Mouse (Mus musculus) liver, embryonic 14.5 days (tissue): ENCODE data around the gene Lsr. TPM values are rescaled to one million over a fixed set of nuclear protein-coding genes. Genes with fewer than 3 reads are reported as not detected.
"Not testable (repeated sequence)": the region's sequence is repeated elsewhere in the genome, so short reads cannot be mapped to it uniquely, and the experiment has no call there.

Source experiments
- ATAC-seq: fragments of 200-750 bp; cut with Nextera tagmentation; 2 replicates; pipeline ENCODE4 v1.8.0; 2017; ENCODE audit warnings: moderate number of reproducible peaks, mild to moderate bottlenecking, moderate library complexity; ENCODE audit not compliant: insufficient read depth
- DNase-seq, 3 experiments: peaks; one replicate each; pipeline ENCODE4 v3.0.0-alpha.2; 2012 to 2013; ENCODE audit warnings: low read depth in 3 of 3, low spot score in 3 of 3
- H3K27ac ChIP-seq: fragments of 300-500 bp; sonication (generic); 2 replicates; pipeline ENCODE4 v1.5.1; 2014; ENCODE audit warnings: moderate library complexity, mild to moderate bottlenecking, control low read depth, inconsistent platforms
- H3K27me3 ChIP-seq: fragments of 300-500 bp; sonication (generic); 2 replicates; pipeline ENCODE4 v1.6.1; 2014; ENCODE audit warnings: mild to moderate bottlenecking, low read length, moderate library complexity; ENCODE audit not compliant: control insufficient read depth, insufficient read depth
- H3K36me3 ChIP-seq: fragments of 300-500 bp; sonication (generic); replicated peaks from 2 replicates; pipeline ENCODE4 v1.6.1; 2014; ENCODE audit warnings: low read depth; ENCODE audit not compliant: control insufficient read depth, insufficient read depth
- H3K4me1 ChIP-seq, 2 experiments: fragments of 200-500 bp in 1 of 2; fragments of 300-500 bp in 1 of 2; sonication (generic) in 1 of 2; replicated peaks; 2 replicates each; pipeline ENCODE4 v1.6.1; 2012 to 2014; ENCODE audit warnings: antibody characterized with exemption in 1 of 2, inconsistent platforms in 1 of 2, low read length in 1 of 2; ENCODE audit not compliant: control insufficient read depth in 2 of 2, insufficient read depth in 2 of 2
- H3K4me2 ChIP-seq: fragments of 300-500 bp; sonication (generic); 2 replicates; pipeline ENCODE4 v1.6.1; 2014; ENCODE audit warnings: low read depth, mild to moderate bottlenecking, control low read depth, moderate library complexity
- H3K4me3 ChIP-seq, 2 experiments: fragments of 200-500 bp in 1 of 2; fragments of 300-500 bp in 1 of 2; sonication (generic) in 1 of 2; 2 replicates each; pipeline ENCODE4 v1.5.1; 2012 to 2014; ENCODE audit warnings: low read depth in 2 of 2, low read length in 2 of 2, mild to moderate bottlenecking in 2 of 2, control low read depth in 1 of 2, inconsistent platforms in 1 of 2, moderate library complexity in 1 of 2; ENCODE audit not compliant: insufficient read depth in 1 of 2
- H3K9ac ChIP-seq: fragments of 300-500 bp; sonication (generic); replicated peaks from 2 replicates; pipeline ENCODE4 v1.6.1; 2014; ENCODE audit warnings: mild to moderate bottlenecking, control low read depth, moderate library complexity
- H3K9me3 ChIP-seq: fragments of 300-500 bp; sonication (generic); 2 replicates; pipeline ENCODE4 v1.6.1; 2016; ENCODE audit warnings: low read length, mixed read lengths; ENCODE audit not compliant: control insufficient read depth
- CTCF ChIP-seq: IDR thresholded peaks from 2 replicates; pipeline ENCODE4 v1.5.1; 2016; ENCODE audit warnings: antibody characterized with exemption, low read depth, control low read depth
- EP300 ChIP-seq: IDR thresholded peaks from 2 replicates; pipeline ENCODE4 v1.6.1; 2016; ENCODE audit warnings: antibody characterized with exemption, low read depth
- WGBS: fragments of 180-500 bp; shearing (Covaris S2); extraction: QIAGEN DNeasy Blood & Tissue Kit; methylation state at CpG from one replicate; pipeline ENCODE4 v1.1.7; 2014; ENCODE audit not compliant: insufficient replicate concordance; 5-methylcytosine and 5-hydroxymethylcytosine counted together
- polyA plus RNA-seq, 2 experiments: library from polyadenylated mRNA; depleted of rRNA in 1 of 2; stranded (reverse) in 1 of 2; unstranded in 1 of 2; fragments of >200 nt; fragmentation: Nextera tagmentation in 1 of 2; extraction: Ambion mirVana in 1 of 2; gene quantifications; 2 replicates each; pipeline versions ENCODE4 v1.2.1 to v1.2.3; 2012 to 2014

The Lsr gene
- polyA plus RNA-seq, 2 experiments = 14.3 to 15.1 TPM

DNA sequence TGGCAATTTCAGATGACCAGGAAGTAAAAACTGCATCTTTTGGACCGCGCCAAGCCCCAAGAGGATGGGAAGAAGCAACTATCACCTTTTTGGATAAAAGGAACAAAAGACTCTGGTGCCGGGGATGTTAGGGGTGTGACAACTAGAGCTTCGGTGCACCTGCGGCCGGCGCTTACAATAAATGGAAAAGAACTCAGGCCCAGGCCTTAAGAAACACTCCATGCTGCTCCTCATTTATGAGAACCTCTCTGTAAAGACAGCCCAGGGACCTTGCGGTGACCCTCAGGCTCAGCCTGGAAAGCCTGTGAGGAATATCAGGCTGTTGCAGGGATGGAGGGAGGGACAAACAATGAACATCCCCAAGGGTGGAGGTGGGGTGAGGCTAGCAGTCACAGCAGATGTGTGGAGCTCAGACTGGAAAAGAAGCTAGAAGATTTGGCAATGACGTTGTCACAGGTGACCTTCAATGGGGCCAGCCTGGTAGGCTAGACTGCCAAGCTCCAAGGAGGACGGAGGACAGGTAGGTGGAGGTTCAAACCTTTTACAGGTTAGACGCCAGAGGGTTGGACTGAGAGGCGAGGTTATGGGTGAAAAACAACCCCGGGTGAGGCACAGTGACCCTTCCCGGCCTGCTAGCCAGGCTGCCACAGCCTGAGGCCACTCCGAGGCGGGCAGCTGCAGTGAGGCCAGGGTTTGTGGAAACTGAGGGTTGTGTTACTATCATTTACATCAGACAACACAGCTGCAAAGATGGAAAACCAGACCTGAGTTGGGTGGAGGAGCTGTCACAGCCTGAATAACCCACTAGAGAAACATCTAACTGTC is 20.6 kb downstream of the Lsr start:
- H3K4me2 ChIP-seq = no peak overlapping the region
- ATAC-seq = no peak
- DNase-seq = no peak
- no peak overlapping the region for H3K4me3 ChIP-seq
- peaks cover 3 to 13% of the 10 kb centered on the region in 2 experiments for H3K4me1 ChIP-seq
- H3K9me3 ChIP-seq = no peaks in the 10 kb centered on the region
- H3K36me3 ChIP-seq = peaks cover 46% of the 10 kb centered on the region
- TF ChIP-seq CTCF (no peak), EP300 (no peak)
- H3K9ac ChIP-seq = no peak overlapping the region
- H3K27ac ChIP-seq = no peak overlapping the region
- no peaks in the 10 kb centered on the region for H3K27me3 ChIP-seq
- 84% methylated on average over 16 of the region's 16 CpGs for WGBS

DNA sequence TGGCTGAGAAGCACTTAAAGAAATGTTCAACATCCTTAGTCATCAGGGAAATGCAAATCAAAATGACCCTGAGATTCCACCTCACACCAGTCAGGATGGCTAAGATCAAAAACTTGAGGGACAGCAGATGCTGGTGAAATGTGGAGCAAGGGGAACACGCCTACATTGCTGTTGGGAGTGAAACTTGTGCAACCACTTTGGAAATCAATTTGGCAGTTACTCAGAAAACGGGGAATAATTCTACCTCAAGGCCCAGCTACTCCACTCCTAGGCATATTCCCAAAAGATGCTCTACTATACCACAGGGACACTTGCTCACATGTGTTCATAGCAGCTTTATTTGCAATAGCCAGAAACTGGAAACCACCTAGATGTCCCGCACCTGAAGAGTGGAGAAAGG is 23.4 kb downstream of the Lsr start:
- not testable (repeated sequence) for H3K27ac ChIP-seq, ATAC-seq, H3K4me3 ChIP-seq, H3K9ac ChIP-seq, DNase-seq, H3K27me3 ChIP-seq, H3K4me2 ChIP-seq, H3K9me3 ChIP-seq, H3K4me1 ChIP-seq
- peaks cover 43% of the 10 kb centered on the region for H3K36me3 ChIP-seq
- WGBS = 72% methylated on average over 3 of the region's 3 CpGs

DNA sequence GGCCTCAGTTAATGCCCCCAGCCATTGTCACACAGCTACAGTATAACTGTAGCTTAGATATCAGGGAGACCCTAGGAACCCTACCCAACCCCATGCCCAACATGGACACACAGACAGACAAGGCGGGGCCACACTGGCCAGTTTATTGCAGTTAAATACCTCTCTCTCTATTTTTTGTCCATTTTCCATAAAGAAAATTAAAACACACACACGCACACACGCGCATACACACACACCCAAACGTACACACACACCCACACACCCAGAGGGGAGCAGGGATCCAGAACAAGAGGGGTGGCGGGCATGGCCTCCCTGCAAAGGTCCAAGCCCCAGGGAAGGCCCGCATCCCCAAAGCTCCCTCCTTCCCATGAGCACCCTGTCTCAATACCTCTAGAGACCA is 27.4 kb downstream of the Lsr start:
- 79% methylated on average over 7 of the region's 7 CpGs for WGBS
- H3K36me3 ChIP-seq = peaks cover 12% of the 10 kb centered on the region; the same call in 1 of the 2 replicates
- H3K4me3 ChIP-seq = no peak overlapping the region
- no peak overlapping the region for H3K27ac ChIP-seq
- H3K9me3 ChIP-seq = no peaks in the 10 kb centered on the region
- no peaks in the 10 kb centered on the region for H3K4me1 ChIP-seq
- no peak overlapping the region for H3K9ac ChIP-seq
- TF ChIP-seq EP300 (no peak), CTCF (no peak)
- no peak overlapping the region for H3K4me2 ChIP-seq
- DNase-seq (no peak), ATAC-seq (peak; percentile 14; the same call in 1 of the 2 replicates)
- no peaks in the 10 kb centered on the region for H3K27me3 ChIP-seq

DNA sequence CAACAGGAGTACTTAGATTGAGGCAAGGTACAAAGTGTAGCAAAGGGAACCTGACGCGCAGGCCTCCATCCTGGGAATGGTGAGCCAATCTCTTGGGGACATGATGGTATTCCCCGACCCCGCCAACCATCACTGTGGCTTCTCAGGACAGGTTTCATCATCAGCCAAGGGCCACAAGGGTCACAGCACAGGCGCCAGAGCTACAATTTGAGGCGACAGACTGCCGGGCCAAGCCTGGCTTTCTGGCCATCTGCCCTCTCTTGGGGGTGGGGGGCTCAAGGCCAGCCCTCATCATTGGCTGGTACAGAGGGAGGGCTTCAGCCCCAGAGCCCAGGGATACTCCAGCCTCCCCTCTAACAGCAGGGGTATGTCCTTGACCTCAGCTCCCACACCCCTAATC is 27.8 kb downstream of the Lsr start:
- H3K27me3 ChIP-seq, H3K9ac ChIP-seq, DNase-seq, H3K4me3 ChIP-seq, H3K36me3 ChIP-seq, H3K27ac ChIP-seq, H3K4me1 ChIP-seq, H3K4me2 ChIP-seq, H3K9me3 ChIP-seq: not testable (repeated sequence)
- ATAC-seq = peak; percentile 32; the same call in 1 of the 2 replicates
- WGBS = 80% methylated on average over 7 of the region's 7 CpGs

DNA sequence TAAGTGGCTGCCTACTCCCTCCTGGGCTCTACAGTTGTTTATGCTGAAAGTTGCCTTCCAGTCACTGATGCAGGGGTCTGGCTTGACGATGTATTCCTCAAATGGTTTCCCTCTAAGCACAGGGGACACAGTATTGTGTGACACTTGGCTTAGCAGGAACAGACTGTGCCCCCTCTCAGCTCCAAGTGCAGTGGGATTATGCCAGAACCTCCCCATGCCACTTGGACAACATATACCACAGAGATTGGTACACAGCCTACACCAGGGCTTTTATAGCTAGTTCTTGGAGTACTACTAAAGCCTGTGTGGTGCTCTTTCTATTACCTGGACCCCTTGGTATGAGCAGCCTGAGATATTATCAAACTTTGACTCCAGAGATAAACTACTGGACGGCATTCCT is 28.6 kb downstream of the Lsr start:
- not testable (repeated sequence) for H3K9me3 ChIP-seq, H3K27me3 ChIP-seq, DNase-seq, H3K4me3 ChIP-seq, H3K27ac ChIP-seq, H3K9ac ChIP-seq, ATAC-seq, H3K4me1 ChIP-seq, H3K36me3 ChIP-seq, H3K4me2 ChIP-seq
- WGBS = 55% methylated on average over 2 of the region's 2 CpGs
